Mouse (Mus musculus) cerebellum, adult 2 months (tissue): ENCODE measurements at regions not wholly inside any gene's neighbourhood (a gene's known extent, or its start where the extent isn't known, plus 50 kb on each side); places are given as distances from the start of the nearest gene placed in this dataset.

Experiments used
- CTCF ChIP-seq: fragments of 200-500 bp; IDR thresholded peaks from 2 replicates; pipeline ENCODE4 v1.5.1; 2011; ENCODE audit warnings: low read depth, mild to moderate bottlenecking, control low read depth, low read length, moderate library complexity, borderline replicate concordance; ENCODE audit not compliant: insufficient read depth
- POLR2A ChIP-seq: fragments of 200-500 bp; IDR thresholded peaks from 2 replicates; pipeline ENCODE4 v1.6.1; 2011; ENCODE audit warnings: low read length, control low read depth, borderline replicate concordance; ENCODE audit not compliant: insufficient read depth

- TF ChIP-seq CTCF (no peak), POLR2A (no peak)
These were observed 74.1 kb upstream of the Stxbp5l start for GRCm38 (mm10) chr16:37458592-37459532.
